Mouse (Mus musculus) right cerebral cortex, postnatal 4 days (tissue): ENCODE results near the gene Sgsh.

ENCODE experiments used
- DNase-seq: peaks from one replicate; pipeline ENCODE4 v3.0.0-alpha.2; 2022

The Sgsh gene

GRCm38 (mm10) chr11:119306762-119307657 is 48.3 kb downstream of the Sgsh start:
- no peak for DNase-seq

- DNase-seq, result peak; percentile 55
Observed at GRCm38 (mm10) chr11:119304904-119305712, 50.2 kb downstream of the Sgsh start.

- DNase-seq, result no peak
Observed at GRCm38 (mm10) chr11:119300986-119301385, 54.4 kb downstream of the Sgsh start.

GRCm38 (mm10) chr11:119300246-119300935 is 54.9 kb downstream of the Sgsh start:
- DNase-seq, result no peak

- peak; percentile 96 for DNase-seq
Observed at GRCm38 (mm10) chr11:119299391-119300245, 55.7 kb downstream of the Sgsh start, which contains the start of gene Eif4a3. Gene Eif4a3 (minus strand): TSS chr11:119300089.

GRCm38 (mm10) chr11:119298917-119299316 is 56.4 kb downstream of the Sgsh start:
- no peak for DNase-seq

GRCm38 (mm10) chr11:119297996-119298395 is 57.3 kb downstream of the Sgsh start:
- DNase-seq, result no peak
